ENCODE assay signal across 19 mouse cellular contexts in the genomic region with DNA sequence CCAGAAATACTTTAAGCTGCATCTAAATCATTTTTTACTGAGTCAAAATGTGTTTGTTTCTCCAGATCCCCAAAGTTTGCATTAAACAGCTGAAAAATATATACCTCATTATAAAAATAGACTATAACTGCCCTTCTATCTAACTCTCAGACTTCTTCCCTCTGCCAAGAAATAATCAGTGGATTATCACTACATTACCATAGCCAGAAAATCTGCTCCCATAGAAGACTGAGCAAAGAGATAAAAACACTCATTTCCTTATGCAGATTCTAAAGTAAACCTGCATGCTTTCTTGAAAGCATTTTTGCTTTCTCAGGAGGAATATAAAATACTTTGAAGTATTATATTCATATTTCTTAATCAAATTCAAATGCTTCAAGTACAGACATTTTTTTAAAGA.
DNase-seq lines count a peak whose midpoint lies in the region; ATAC-seq and TF ChIP-seq lines count a peak whose summit lies in the region.
"Had no signal": no experiment of that assay in that cellular context is flagged by ENCODE, and none has a peak within 500 bp of the region (broad histone marks: within the 10 kb centered on the region; RNA-seq: fewer than 3 reads in every experiment).

No protein-coding gene starts in this region.

- no peaks in the 10 kb centered on the region for H3K27me3 ChIP-seq in MEL (ENCODE audit: control insufficient read depth in 1 of 2, insufficient read depth in 2 of 2, low read length in 2 of 2)
- H3K27me3 ChIP-seq: CH12.LX had no signal

- H3K79me2 ChIP-seq in MEL (ENCODE audit: control insufficient read depth, insufficient read depth, low read length, poor library complexity): no peaks in the 10 kb centered on the region

- TF ChIP-seq CTCF in MEL (IDR thresholded peaks at IDR 0.05 in 2 of 3, conservative IDR thresholded peaks at IDR 0.05 in 1 of 3; ENCODE audit: control insufficient read depth in 1 of 3, insufficient read depth in 1 of 3, low read depth in 2 of 3, low read length in 3 of 3, poor library complexity in 1 of 3, severe bottlenecking in 1 of 3): no peak

- DNase-seq in MEL (ENCODE audit: low read depth, low spot score): no peak
- DNase-seq: adrenal gland, adult 2 months; adrenal gland, adult 8-10 months; adrenal gland, postnatal 10 days; adrenal gland, postnatal 14 days; adrenal gland, postnatal 25 days; adrenal gland, postnatal 36 days; B cell, adult 2 months; cerebellum, adult 11 months; cerebellum, adult 11-12 months; cerebellum, adult 18-20 months; cerebellum, adult 2 months; cerebellum, adult 8-10 months had no signal

- TF ChIP-seq EP300 in MEL (IDR thresholded peaks at IDR 0.05; ENCODE audit: low read depth in 1 of 2, low read length in 2 of 2): peak; percentile 59 to 65; a peak in 3 of 4 replicates

- H3K9me3 ChIP-seq in MEL (replicated peaks; ENCODE audit: insufficient read depth, low read length): no peaks in the 10 kb centered on the region
- H3K9me3 ChIP-seq: G1E had no signal

- TF ChIP-seq POLR2A in MEL (IDR thresholded peaks at IDR 0.05; ENCODE audit: control insufficient read depth in 1 of 2, insufficient read depth in 1 of 2, low read depth in 1 of 2, low read length in 2 of 2, poor library complexity in 1 of 2): no peak

- no peak overlapping the region for H3K4me3 ChIP-seq in MEL (ENCODE audit: control insufficient read depth in 1 of 2, insufficient read depth in 1 of 2, low read depth in 2 of 2, low read length in 2 of 2)

- H3K4me1 ChIP-seq in MEL (ENCODE audit: control insufficient read depth in 1 of 2, insufficient read depth in 2 of 2, low read length in 2 of 2): no peaks in the 10 kb centered on the region

- H3K9ac ChIP-seq in MEL (ENCODE audit: control insufficient read depth, low read depth, low read length, poor library complexity, severe bottlenecking): no peak overlapping the region

- no peak for ATAC-seq in granulocyte monocyte progenitor cell, adult 5-6 weeks (replicated peaks; ENCODE audit: poor library complexity, severe bottlenecking)
- ATAC-seq: activated CD4-positive, CD25-positive, alpha-beta regulatory T cell, adult 4 months; CD4-positive, CD25-positive, alpha-beta regulatory T cell, adult 4 months; Patski had no signal

- H3K27ac ChIP-seq in MEL (ENCODE audit: control insufficient read depth, low read depth, low read length): no peak overlapping the region

- H3K36me3 ChIP-seq in MEL (ENCODE audit: control insufficient read depth in 1 of 2, insufficient read depth in 2 of 2, low read length in 2 of 2): no peaks in the 10 kb centered on the region
- H3K36me3 ChIP-seq: G1E had no signal

- no peak for TF ChIP-seq RAD21 in MEL (IDR thresholded peaks at IDR 0.05; ENCODE audit: low read depth, low read length)

TF ChIP-seq in MEL, 35 proteins besides CTCF, POLR2A, EP300 and RAD21:
- TF ChIP-seq POLR2AphosphoS5 (IDR thresholded peaks at IDR 0.05; ENCODE audit: borderline replicate concordance, low read depth, low read length) (no peak), UBTF (IDR thresholded peaks at IDR 0.05; ENCODE audit: borderline replicate concordance, insufficient read depth, low read depth, low read length) (no peak), MAFK (IDR thresholded peaks at IDR 0.05; ENCODE audit: borderline replicate concordance, low read depth, low read length) (no peak), ELF1 (IDR thresholded peaks at IDR 0.05; ENCODE audit: low read depth, low read length) (no peak), ZKSCAN1 (IDR thresholded peaks at IDR 0.05; ENCODE audit: low read depth, low read length) (no peak), MEF2A (IDR thresholded peaks at IDR 0.05; ENCODE audit: extremely low read depth, insufficient replicate concordance, low read depth, low read length, poor library complexity, severe bottlenecking) (peak; percentile 42; the same call in 1 of the 2 replicates), TBP (IDR thresholded peaks at IDR 0.05; ENCODE audit: low read depth, low read length) (no peak), RCOR1 (IDR thresholded peaks at IDR 0.05; ENCODE audit: low read depth, low read length) (peak; percentile 94), CHD2 (IDR thresholded peaks at IDR 0.05; ENCODE audit: low read length) (no peak), ZNF384 (IDR thresholded peaks at IDR 0.05; ENCODE audit: low read depth, low read length) (no peak), GATA1 (IDR thresholded peaks at IDR 0.05; ENCODE audit: low read depth, low read length) (peak; percentile 64; the same call in 1 of the 2 replicates), E2F4 (IDR thresholded peaks at IDR 0.05; ENCODE audit: borderline replicate concordance, low read depth, low read length) (no peak), ETS1 (IDR thresholded peaks at IDR 0.05; ENCODE audit: low read depth, low read length) (0 out of 2 replicates have a peak, but pooled peaks have one; percentile 40), TCF12 (IDR thresholded peaks at IDR 0.05; ENCODE audit: low read depth, low read length) (peak; percentile 81), JUND (IDR thresholded peaks at IDR 0.05; ENCODE audit: low read depth, low read length) (no peak), MYC (IDR thresholded peaks at IDR 0.05; ENCODE audit: low read depth, low read length) (no peak), POLR2AphosphoS2 (IDR thresholded peaks at IDR 0.05; ENCODE audit: low read length) (no peak)
